Mouse (Mus musculus) CD4-positive, CD25-positive, alpha-beta regulatory T cell, adult 9 weeks (primary cell): Measurements from ENCODE around the gene Npr3. TPM values are rescaled to one million over a fixed set of nuclear protein-coding genes. Genes with fewer than 3 reads are reported as not detected.

Experiments
- polyA plus RNA-seq: library from polyadenylated mRNA; unstranded; fragments of 100-300 nt; shearing (Covaris generic); gene quantifications from one replicate; pipeline ENCODE4 v1.2.1, GENCODE M21; 2017

The Npr3 gene
- polyA plus RNA-seq, result not detected

GRCm38 (mm10) chr15:11906571-11907531 lies at the start of gene Npr3:
Gene Npr3, minus strand, starts transcription at chr15:11907287.

Other genes starting within 250 kb of the Npr3 start
- gene Sub1, start 89.7 kb upstream of the Npr3 start, polyA plus RNA-seq, result 595 TPM
- gene Zfr, start 210.5 kb upstream of the Npr3 start, polyA plus RNA-seq, result 180 TPM